Mouse (Mus musculus) CH12.LX (cell line): ENCODE results near the gene Slc25a33. TPM values are rescaled to one million over a fixed set of nuclear protein-coding genes. Genes with fewer than 3 reads are reported as not detected.

Experiments used
- DNase-seq: peaks from one replicate; pipeline ENCODE4 v3.0.0-alpha.2; 2013; ENCODE audit errors: extremely low read depth
- H3K27ac ChIP-seq: 2 replicates; pipeline ENCODE4 v1.5.1; 2012; ENCODE audit warnings: low read depth, mild to moderate bottlenecking, control low read depth, moderate library complexity; ENCODE audit not compliant: insufficient read depth
- H3K27me3 ChIP-seq: replicated peaks from 2 replicates; pipeline ENCODE3; 2012; ENCODE audit warnings: inconsistent platforms
- H3K36me3 ChIP-seq, 2 experiments: replicated peaks in 1 of 2; 2 replicates each; pipeline versions ENCODE3 to v1.6.1; 2012; ENCODE audit warnings: inconsistent platforms in 1 of 2, low read length in 1 of 2, mild to moderate bottlenecking in 1 of 2, mixed read lengths in 1 of 2, moderate library complexity in 1 of 2; ENCODE audit not compliant: control insufficient read depth in 1 of 2, insufficient read depth in 1 of 2
- H3K4me1 ChIP-seq, 2 experiments: 2 replicates each; pipeline ENCODE4 v1.6.1; 2012; ENCODE audit warnings: inconsistent platforms in 1 of 2, moderate library complexity in 1 of 2; ENCODE audit not compliant: insufficient read depth in 2 of 2, control insufficient read depth in 1 of 2
- H3K4me2 ChIP-seq: 2 replicates; pipeline ENCODE4 v1.6.1; 2012; ENCODE audit warnings: low read depth, mild to moderate bottlenecking, control low read depth; ENCODE audit not compliant: poor library complexity, insufficient read depth, severe bottlenecking
- H3K4me3 ChIP-seq, 3 experiments: fragments of 150-350 bp in 1 of 3; sonication (generic) in 1 of 3; replicated peaks in 1 of 3; 2 replicates each; pipeline versions ENCODE3 to v1.5.1; 2011 to 2012; ENCODE audit warnings: low read depth in 2 of 3, low read length in 2 of 3, mild to moderate bottlenecking in 2 of 3, moderate library complexity in 2 of 3, control low read depth in 1 of 3, improper control_type of control experiment in 1 of 3, inconsistent platforms in 1 of 3, mixed read lengths in 1 of 3; ENCODE audit not compliant: poor library complexity in 1 of 3
- H3K79me2 ChIP-seq: replicated peaks from 2 replicates; pipeline ENCODE4 v1.6.1; 2012; ENCODE audit warnings: mild to moderate bottlenecking, moderate library complexity; ENCODE audit not compliant: control insufficient read depth, poor library complexity, insufficient read depth, severe bottlenecking; ENCODE audit errors: extremely low read depth
- H3K9ac ChIP-seq: 2 replicates; pipeline ENCODE4 v1.6.1; 2012; ENCODE audit warnings: low read depth, mild to moderate bottlenecking, control low read depth, moderate library complexity; ENCODE audit not compliant: insufficient read depth
- H3K9me3 ChIP-seq: replicated peaks from 2 replicates; pipeline ENCODE3; 2012; ENCODE audit warnings: low read length, inconsistent platforms, mixed read lengths
- CHD2 ChIP-seq: IDR thresholded peaks from 2 replicates; pipeline ENCODE4 v1.6.1; 2011; ENCODE audit warnings: low read length, improper control_type of control experiment
- E2F4 ChIP-seq: IDR thresholded peaks from 2 replicates; pipeline ENCODE4 v1.6.1; 2011; ENCODE audit warnings: low read depth, low read length, improper control_type of control experiment; ENCODE audit not compliant: insufficient replicate concordance
- ELF1 ChIP-seq: IDR thresholded peaks from 2 replicates; pipeline ENCODE4 v1.6.1; 2014; ENCODE audit warnings: low read depth, mild to moderate bottlenecking, inconsistent platforms, low read length, improper control_type of control experiment
- EP300 ChIP-seq: IDR thresholded peaks from 2 replicates; pipeline ENCODE4 v1.6.1; 2011; ENCODE audit warnings: low read length, improper control_type of control experiment
- GABPA ChIP-seq: IDR thresholded peaks from 2 replicates; pipeline ENCODE4 v1.6.1; 2012; ENCODE audit warnings: low read depth, low read length, improper control_type of control experiment, inconsistent platforms; ENCODE audit not compliant: insufficient replicate concordance
- JUN ChIP-seq: IDR thresholded peaks from 2 replicates; pipeline ENCODE4 v1.6.1; 2011; ENCODE audit warnings: low read depth, mild to moderate bottlenecking, low read length, improper control_type of control experiment, moderate library complexity; ENCODE audit not compliant: insufficient read depth
- JUND ChIP-seq: conservative IDR thresholded peaks from 2 replicates; pipeline ENCODE4 v1.6.1; 2011; ENCODE audit warnings: low read depth, low read length, improper control_type of control experiment
- KAT2A ChIP-seq: IDR thresholded peaks from 2 replicates; pipeline ENCODE4 v1.6.1; 2012; ENCODE audit warnings: low read length, improper control_type of control experiment, inconsistent platforms; ENCODE audit not compliant: insufficient replicate concordance
- MAFK ChIP-seq: IDR thresholded peaks from 2 replicates; pipeline ENCODE4 v1.6.1; 2011; ENCODE audit warnings: low read length, improper control_type of control experiment; ENCODE audit not compliant: insufficient replicate concordance
- MAX ChIP-seq: IDR thresholded peaks from 2 replicates; pipeline ENCODE4 v1.6.1; 2011; ENCODE audit warnings: low read length, improper control_type of control experiment
- MAZ ChIP-seq: IDR thresholded peaks from 2 replicates; pipeline ENCODE4 v1.6.1; 2012; ENCODE audit warnings: low read depth, mild to moderate bottlenecking, inconsistent platforms, low read length, improper control_type of control experiment, moderate library complexity
- MXI1 ChIP-seq: IDR thresholded peaks from 2 replicates; pipeline ENCODE4 v1.6.1; 2011; ENCODE audit warnings: mild to moderate bottlenecking, low read depth, low read length, improper control_type of control experiment
- MYC ChIP-seq: IDR thresholded peaks from 2 replicates; pipeline ENCODE4 v1.6.1; 2011; ENCODE audit warnings: low read depth, mild to moderate bottlenecking, improper control_type of control experiment, low read length
- NRF1 ChIP-seq: IDR thresholded peaks from 2 replicates; pipeline ENCODE4 v1.6.1; 2014; ENCODE audit warnings: low read depth, mild to moderate bottlenecking, inconsistent platforms, low read length, improper control_type of control experiment, moderate library complexity
- POLR2A ChIP-seq: IDR thresholded peaks from 2 replicates; pipeline ENCODE4 v1.6.1; 2011; ENCODE audit warnings: low read depth, mild to moderate bottlenecking, improper control_type of control experiment, low read length
- POLR2AphosphoS2 ChIP-seq: IDR thresholded peaks from 2 replicates; pipeline ENCODE4 v1.6.1; 2011; ENCODE audit warnings: low read depth, low read length, improper control_type of control experiment
- RCOR1 ChIP-seq: conservative IDR thresholded peaks from 2 replicates; pipeline ENCODE4 v1.6.1; 2012; ENCODE audit warnings: low read depth, mild to moderate bottlenecking, inconsistent platforms, low read length, improper control_type of control experiment
- SIN3A ChIP-seq: IDR thresholded peaks from 2 replicates; pipeline ENCODE4 v1.6.1; 2012; ENCODE audit warnings: low read length, improper control_type of control experiment, inconsistent platforms
- TBP ChIP-seq: conservative IDR thresholded peaks from 2 replicates; pipeline ENCODE4 v1.6.1; 2011; ENCODE audit warnings: low read depth, low read length, improper control_type of control experiment
- UBTF ChIP-seq: IDR thresholded peaks from 2 replicates; pipeline ENCODE4 v1.6.1; 2012; ENCODE audit warnings: low read depth, mild to moderate bottlenecking, inconsistent platforms, low read length, improper control_type of control experiment, moderate library complexity
- USF1 ChIP-seq: IDR thresholded peaks from 2 replicates; pipeline ENCODE4 v1.6.1; 2014; ENCODE audit warnings: low read depth, mild to moderate bottlenecking, inconsistent platforms, low read length, improper control_type of control experiment
- ZC3H11A ChIP-seq: IDR thresholded peaks from 2 replicates; pipeline ENCODE4 v1.6.1; 2012; ENCODE audit warnings: low read depth, mild to moderate bottlenecking, inconsistent platforms, low read length, improper control_type of control experiment
- ZMIZ1 ChIP-seq: IDR thresholded peaks from 2 replicates; pipeline ENCODE4 v1.6.1; 2012; ENCODE audit warnings: low read depth, mild to moderate bottlenecking, inconsistent platforms, low read length, improper control_type of control experiment
- ZNF384 ChIP-seq: IDR thresholded peaks from 2 replicates; pipeline ENCODE4 v1.6.1; 2012; ENCODE audit warnings: low read depth, low read length, improper control_type of control experiment, inconsistent platforms
- dilution Hi-C: fragments of 300-500 bp; cut with MboI; formaldehyde crosslinking; loops from 2 replicates; pipeline ENCODE4 v1.14.3; 2020; ENCODE audit warnings: low sequenced_read_pairs; ENCODE audit not compliant: extremely low pct_unique_long_range_greater_than_20kb, extremely low pct_ligation_motif_present
- in situ Hi-C: fragments of 300-500 bp; cut with MboI; formaldehyde crosslinking; loops from 3 replicates; pipeline ENCODE4 v1.14.3; 2019; ENCODE audit warnings: low sequenced_read_pairs, low pct_ligation_motif_present, low pct_unique_long_range_greater_than_20kb, mixed read lengths
- polyA plus RNA-seq: library from polyadenylated mRNA; unstranded; fragments of >175 nt; gene quantifications from 2 replicates; pipeline ENCODE4 v1.2.1, GENCODE M21; 2012; ENCODE audit warnings: low read depth; ENCODE audit not compliant: insufficient read length
- total RNA-seq, 2 experiments: library from RNA; depleted of rRNA; stranded (reverse); fragments of 300-350 nt in 1 of 2; fragments of >200 nt in 1 of 2; gene quantifications; 2 replicates each; pipeline ENCODE4 v1.2.3; 2012 to 2014

Gene Slc25a33
- total and polyA plus RNA-seq, 3 experiments, result 25.3 to 35.5 (median 32.4) TPM

GRCm38 (mm10) chr4:149728810-149729209 is 45.3 kb downstream of the Slc25a33 start:
- in situ Hi-C loops (no loop called here), dilution Hi-C loops (no loop called here)
- Histone ChIP-seq H3K9ac (no peak overlapping the region), H3K4me1 (peaks cover 4 to 17% of the 10 kb centered on the region in 2 experiments; a peak in 3 of 4 replicates), H3K36me3 (peaks cover 67 to 93% of the 10 kb centered on the region in 2 experiments), H3K9me3 (no peaks in the 10 kb centered on the region), H3K4me3 (no peak overlapping the region), H3K79me2 (peaks cover 7% of the 10 kb centered on the region; the same call in 1 of the 2 replicates), H3K27ac (no peak overlapping the region), H3K4me2 (no peak overlapping the region), H3K27me3 (no peaks in the 10 kb centered on the region)
- no peak for DNase-seq
- TF ChIP-seq JUN (no peak), NRF1 (no peak), POLR2AphosphoS2 (no peak), GABPA (no peak), MXI1 (no peak), MAX (no peak), ZMIZ1 (no peak), KAT2A (no peak), MAZ (no peak), ZC3H11A (no peak)

GRCm38 (mm10) chr4:149727636-149728035 is 46.4 kb downstream of the Slc25a33 start:
- Histone ChIP-seq H3K27ac (no peak overlapping the region), H3K4me2 (no peak overlapping the region), H3K4me3 (no peak overlapping the region), H3K27me3 (no peaks in the 10 kb centered on the region), H3K9ac (no peak overlapping the region), H3K36me3 (peaks cover 70 to 93% of the 10 kb centered on the region in 2 experiments), H3K79me2 (no peaks in the 10 kb centered on the region), H3K4me1 (peaks cover 4 to 11% of the 10 kb centered on the region in 2 experiments; a peak in 3 of 4 replicates), H3K9me3 (no peaks in the 10 kb centered on the region)
- no peak for TF ChIP-seq ZMIZ1
- TF ChIP-seq SIN3A, result no peak
- no peak for TF ChIP-seq GABPA
- no peak for TF ChIP-seq NRF1
- no peak for TF ChIP-seq POLR2A
- no peak for TF ChIP-seq MAX
- no peak for TF ChIP-seq USF1
- no peak for TF ChIP-seq TBP
- TF ChIP-seq MYC, result no peak
- TF ChIP-seq JUND, result no peak
- TF ChIP-seq E2F4, result no peak
- no peak for TF ChIP-seq MAFK
- TF ChIP-seq KAT2A, result no peak
- TF ChIP-seq UBTF, result no peak
- TF ChIP-seq RCOR1, result no peak
- TF ChIP-seq CHD2, result no peak
- TF ChIP-seq POLR2AphosphoS2, result no peak
- TF ChIP-seq ELF1, result no peak
- TF ChIP-seq EP300, result no peak
- TF ChIP-seq ZNF384, result no peak
- dilution Hi-C loops, result no loop called here
- DNase-seq, result no peak
- in situ Hi-C loops, result no loop called here
